Mouse (Mus musculus) lung, embryonic 14.5 days (tissue): ENCODE measurements around the gene Olfr194. TPM values are rescaled to one million over a fixed set of nuclear protein-coding genes. Genes with fewer than 3 reads are reported as not detected.
"Not testable (repeated sequence)": the region's sequence is repeated elsewhere in the genome, so short reads cannot be mapped to it uniquely, and the experiment has no call there.

ENCODE experiments used
- ATAC-seq: fragments of 200-750 bp; cut with Nextera tagmentation; 2 replicates; pipeline ENCODE4 v1.8.0; 2017; ENCODE audit warnings: mild to moderate bottlenecking, moderate TSS enrichment, moderate library complexity; ENCODE audit not compliant: insufficient read depth
- DNase-seq: peaks from one replicate; pipeline ENCODE4 v3.0.0-alpha.2; 2015
- H3K27ac ChIP-seq: fragments of 300-500 bp; sonication (generic); 2 replicates; pipeline ENCODE4 v1.5.1; 2014; ENCODE audit warnings: low read depth, mild to moderate bottlenecking, moderate library complexity
- H3K27me3 ChIP-seq: fragments of 300-500 bp; sonication (generic); 2 replicates; pipeline ENCODE4 v1.6.1; 2014; ENCODE audit warnings: low read length, control low read depth; ENCODE audit not compliant: insufficient read depth
- H3K36me3 ChIP-seq: fragments of 300-500 bp; sonication (generic); 2 replicates; pipeline ENCODE4 v1.6.1; 2014; ENCODE audit warnings: control low read depth; ENCODE audit not compliant: insufficient read depth
- H3K4me1 ChIP-seq: fragments of 300-500 bp; sonication (generic); 2 replicates; pipeline ENCODE4 v1.6.1; 2014; ENCODE audit warnings: antibody characterized with exemption, control low read depth; ENCODE audit not compliant: insufficient read depth
- H3K4me2 ChIP-seq: fragments of 300-500 bp; sonication (generic); 2 replicates; pipeline ENCODE4 v1.6.1; 2014; ENCODE audit warnings: mild to moderate bottlenecking
- H3K4me3 ChIP-seq: fragments of 300-500 bp; sonication (generic); 2 replicates; pipeline ENCODE4 v1.5.1; 2014; ENCODE audit warnings: low read depth, low read length
- H3K9ac ChIP-seq: fragments of 300-500 bp; sonication (generic); 2 replicates; pipeline ENCODE4 v1.6.1; 2014
- H3K9me3 ChIP-seq: fragments of 300-500 bp; sonication (generic); 2 replicates; pipeline ENCODE4 v1.6.1; 2016; ENCODE audit warnings: low read depth, low read length, control low read depth
- CTCF ChIP-seq: IDR thresholded peaks from 2 replicates; pipeline ENCODE4 v1.5.1; 2016; ENCODE audit warnings: antibody characterized with exemption, low read depth
- WGBS: fragments of 180-500 bp; shearing (Covaris S2); extraction: QIAGEN DNeasy Blood & Tissue Kit; methylation state at CpG from one replicate; pipeline ENCODE4 v1.1.7; 2014; 5-methylcytosine and 5-hydroxymethylcytosine counted together
- polyA plus RNA-seq: library from polyadenylated mRNA; unstranded; fragments of >200 nt; fragmentation: Nextera tagmentation; extraction: Ambion mirVana; gene quantifications from 2 replicates; pipeline ENCODE4 v1.2.1, GENCODE M21; 2014

Gene Olfr194
- polyA plus RNA-seq, 1 experiment from 2014 or later, result not detected

- H3K9ac ChIP-seq, result no peak overlapping the region
- no peak for TF ChIP-seq CTCF
- no peak for DNase-seq
- no peak for ATAC-seq
- H3K27ac ChIP-seq, result no peak overlapping the region
- H3K36me3 ChIP-seq, result no peaks in the 10 kb centered on the region
- H3K27me3 ChIP-seq, result no peaks in the 10 kb centered on the region
- no peaks in the 10 kb centered on the region for H3K9me3 ChIP-seq
- H3K4me2 ChIP-seq, result no peak overlapping the region
- H3K4me3 ChIP-seq, result no peak overlapping the region
- H3K4me1 ChIP-seq, result no peaks in the 10 kb centered on the region
- WGBS, result 70% methylated on average over 2 of the region's 2 CpGs
These were observed 15.6 kb downstream of the Olfr194 start for GRCm38 (mm10) chr16:59105312-59105711.

- H3K36me3 ChIP-seq, H3K4me3 ChIP-seq, H3K9me3 ChIP-seq, DNase-seq, H3K4me2 ChIP-seq, H3K9ac ChIP-seq, H3K4me1 ChIP-seq, H3K27me3 ChIP-seq, H3K27ac ChIP-seq, ATAC-seq: not testable (repeated sequence)
- WGBS, result 57% methylated on average over 1 of the region's 1 CpGs
These were observed 31.1 kb downstream of the Olfr194 start, which contains the start of gene Olfr191 for GRCm38 (mm10) chr16:59089722-59090121. Gene Olfr191 (minus strand): TSS chr16:59089822.

- not testable (repeated sequence) for ATAC-seq, H3K27me3 ChIP-seq, H3K27ac ChIP-seq, H3K4me2 ChIP-seq, H3K9me3 ChIP-seq, H3K4me1 ChIP-seq, H3K4me3 ChIP-seq, H3K36me3 ChIP-seq, H3K9ac ChIP-seq, DNase-seq
- WGBS, result 80% methylated on average over 2 of the region's 2 CpGs
These were observed 39.8 kb downstream of the Olfr194 start for GRCm38 (mm10) chr16:59081113-59081512.

GRCm38 (mm10) chr16:59077905-59078304 lies 43.0 kb downstream of the Olfr194 start, which contains the start of gene Olfr190:
Gene Olfr190 (minus strand): TSS chr16:59078005.
- no peak within 1 kb of the TSS for H3K27ac ChIP-seq
- no peak within 1 kb of the TSS for H3K4me3 ChIP-seq
- WGBS, result 87% methylated on average over 5 of the region's 5 CpGs
- DNase-seq (no peak), ATAC-seq (no peak)
- no peak within 1 kb of the TSS for H3K9ac ChIP-seq
- no peak for TF ChIP-seq CTCF
- no peaks in the 10 kb centered on the region for H3K4me1 ChIP-seq
- H3K36me3 ChIP-seq, result no peaks in the 10 kb centered on the region
- H3K9me3 ChIP-seq, result no peaks in the 10 kb centered on the region
- H3K4me2 ChIP-seq, result no peak within 1 kb of the TSS
- no peaks in the 10 kb centered on the region for H3K27me3 ChIP-seq

- TF ChIP-seq CTCF, result no peak
- no peaks in the 10 kb centered on the region for H3K36me3 ChIP-seq
- ATAC-seq (no peak), DNase-seq (no peak)
- H3K27me3 ChIP-seq, result no peaks in the 10 kb centered on the region
- 89% methylated on average over 1 of the region's 1 CpGs for WGBS
- H3K9ac ChIP-seq, result no peak overlapping the region
- H3K4me1 ChIP-seq, result no peaks in the 10 kb centered on the region
- no peak overlapping the region for H3K27ac ChIP-seq
- no peaks in the 10 kb centered on the region for H3K9me3 ChIP-seq
- H3K4me3 ChIP-seq, result no peak overlapping the region
- no peak overlapping the region for H3K4me2 ChIP-seq
These were observed 47.3 kb downstream of the Olfr194 start for GRCm38 (mm10) chr16:59073520-59073919.

- no peak overlapping the region for H3K4me3 ChIP-seq
- no peaks in the 10 kb centered on the region for H3K4me1 ChIP-seq
- no peaks in the 10 kb centered on the region for H3K27me3 ChIP-seq
- no peak overlapping the region for H3K27ac ChIP-seq
- no peaks in the 10 kb centered on the region for H3K36me3 ChIP-seq
- H3K9me3 ChIP-seq, result no peaks in the 10 kb centered on the region
- ATAC-seq (no peak), DNase-seq (no peak)
- no peak for TF ChIP-seq CTCF
- H3K9ac ChIP-seq, result no peak overlapping the region
- no peak overlapping the region for H3K4me2 ChIP-seq
These were observed 49.1 kb downstream of the Olfr194 start for GRCm38 (mm10) chr16:59071755-59072154.

Other genes with a start within 250 kb of the Olfr194 start
- not detected in 2 replicates for gene Olfr177, start 246.3 kb downstream of the Olfr194 start, polyA plus RNA-seq
- not detected in 2 replicates for gene Olfr178, start 229.0 kb downstream of the Olfr194 start, polyA plus RNA-seq
- not detected in 2 replicates for gene Olfr181, start 192.3 kb downstream of the Olfr194 start, polyA plus RNA-seq
- not detected in 2 replicates for gene Olfr180, start 191.7 kb downstream of the Olfr194 start, polyA plus RNA-seq
- gene Olfr183, start 125.7 kb downstream of the Olfr194 start, polyA plus RNA-seq, result not detected in 2 replicates
- gene Olfr186, start 90.8 kb downstream of the Olfr194 start, polyA plus RNA-seq, result not detected in 2 replicates
- not detected in 2 replicates for gene Olfr187, start 81.3 kb downstream of the Olfr194 start, polyA plus RNA-seq
- gene Olfr190, start 43.1 kb downstream of the Olfr194 start, polyA plus RNA-seq, result not detected in 2 replicates
- gene Olfr191, start 31.2 kb downstream of the Olfr194 start, polyA plus RNA-seq, result not detected in 2 replicates
- not detected in 2 replicates for gene Olfr193, start 9.2 kb downstream of the Olfr194 start, polyA plus RNA-seq
- not detected in 2 replicates for gene Olfr195, start 26.0 kb upstream of the Olfr194 start, polyA plus RNA-seq
- gene Olfr196, start 49.4 kb upstream of the Olfr194 start, polyA plus RNA-seq, result not detected in 2 replicates
- not detected in 2 replicates for gene Olfr198, start 82.5 kb upstream of the Olfr194 start, polyA plus RNA-seq
- not detected in 2 replicates for gene Olfr199, start 98.7 kb upstream of the Olfr194 start, polyA plus RNA-seq
- not detected in 2 replicates for gene Olfr201, start 151.6 kb upstream of the Olfr194 start, polyA plus RNA-seq
- not detected in 2 replicates for gene Olfr202, start 165.7 kb upstream of the Olfr194 start, polyA plus RNA-seq
- not detected in 2 replicates for gene Olfr203, start 177.8 kb upstream of the Olfr194 start, polyA plus RNA-seq
- gene Olfr204, start 197.2 kb upstream of the Olfr194 start, polyA plus RNA-seq, result not detected in 2 replicates
- gene Olfr205, start 210.1 kb upstream of the Olfr194 start, polyA plus RNA-seq, result not detected in 2 replicates
- not detected in 2 replicates for gene Olfr206, start 228.2 kb upstream of the Olfr194 start, polyA plus RNA-seq
- not detected in 2 replicates for gene Olfr209, start 242.9 kb upstream of the Olfr194 start, polyA plus RNA-seq